Mouse (Mus musculus): ENCODE results near the gene Rapgef2.
"Not testable (repeated sequence)": the region's sequence is repeated elsewhere in the genome, so short reads cannot be mapped to it uniquely, and the experiment has no call there.

Gene Rapgef2

DNA sequence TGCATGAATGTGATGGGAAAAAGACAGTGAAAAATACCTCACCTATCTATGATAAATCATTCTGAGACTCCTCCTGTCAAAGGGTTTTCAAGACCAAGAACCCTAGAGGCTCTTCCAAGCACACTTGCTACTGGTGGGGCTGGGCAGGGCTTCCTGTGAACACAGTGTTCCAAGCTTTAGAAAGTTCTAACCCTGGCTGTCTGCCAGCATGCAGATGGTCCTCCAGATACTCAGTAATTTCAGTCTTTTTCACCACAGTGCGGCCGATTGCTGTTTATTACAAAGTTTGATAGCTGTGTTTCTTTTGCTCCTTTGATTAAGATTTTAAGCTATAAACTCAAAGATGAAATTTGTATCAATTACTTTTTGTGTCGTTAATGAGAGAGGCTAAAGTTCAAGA lies 83.1 kb downstream of the Rapgef2 start:
- DNase-seq (ENCODE audit: low read depth, low spot score), result peak; percentile 73

DNA sequence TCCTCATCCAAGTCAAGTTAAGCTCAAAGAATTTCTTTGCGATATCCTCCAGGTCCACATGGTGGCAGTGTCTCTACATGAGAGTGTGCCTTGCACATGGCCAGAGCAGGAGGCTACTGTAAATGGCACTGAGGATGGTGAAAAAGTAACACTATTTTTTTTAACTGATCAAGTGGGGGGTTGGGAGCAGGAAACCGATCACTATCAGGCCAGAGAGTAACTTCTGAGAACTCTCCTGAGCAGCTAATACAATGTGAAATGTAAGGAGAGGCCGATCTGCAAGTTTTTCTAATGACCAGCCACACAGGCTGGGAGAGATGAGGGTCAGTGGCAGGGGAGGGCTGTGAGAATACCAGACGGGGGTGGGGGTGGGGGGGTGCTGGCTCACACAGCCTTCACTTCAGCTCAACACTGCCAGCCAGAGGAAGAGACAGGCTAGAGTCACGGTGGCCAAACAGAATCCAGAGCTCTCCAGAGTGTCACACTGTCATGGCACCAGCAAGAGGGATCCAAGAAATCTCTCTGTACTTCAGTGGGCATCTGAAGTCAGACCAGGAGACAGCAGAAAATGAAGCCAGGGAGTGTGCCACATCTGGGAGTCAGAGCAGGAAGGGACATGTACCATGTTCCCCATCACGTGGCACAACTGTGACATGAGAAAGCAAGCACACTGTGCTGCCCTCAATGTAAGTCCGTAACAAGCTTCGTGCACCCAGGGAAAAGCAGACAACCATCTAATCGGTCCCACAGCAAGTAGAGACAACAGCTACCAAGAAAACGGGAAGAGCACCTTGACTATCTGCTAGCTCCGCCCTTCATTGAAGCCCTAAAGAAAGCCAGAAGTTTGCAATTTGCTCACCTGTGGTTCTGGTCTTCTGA lies 83.8 kb downstream of the Rapgef2 start:
- DNase-seq (ENCODE audit: low read depth, low spot score), result peak; percentile 90

DNA sequence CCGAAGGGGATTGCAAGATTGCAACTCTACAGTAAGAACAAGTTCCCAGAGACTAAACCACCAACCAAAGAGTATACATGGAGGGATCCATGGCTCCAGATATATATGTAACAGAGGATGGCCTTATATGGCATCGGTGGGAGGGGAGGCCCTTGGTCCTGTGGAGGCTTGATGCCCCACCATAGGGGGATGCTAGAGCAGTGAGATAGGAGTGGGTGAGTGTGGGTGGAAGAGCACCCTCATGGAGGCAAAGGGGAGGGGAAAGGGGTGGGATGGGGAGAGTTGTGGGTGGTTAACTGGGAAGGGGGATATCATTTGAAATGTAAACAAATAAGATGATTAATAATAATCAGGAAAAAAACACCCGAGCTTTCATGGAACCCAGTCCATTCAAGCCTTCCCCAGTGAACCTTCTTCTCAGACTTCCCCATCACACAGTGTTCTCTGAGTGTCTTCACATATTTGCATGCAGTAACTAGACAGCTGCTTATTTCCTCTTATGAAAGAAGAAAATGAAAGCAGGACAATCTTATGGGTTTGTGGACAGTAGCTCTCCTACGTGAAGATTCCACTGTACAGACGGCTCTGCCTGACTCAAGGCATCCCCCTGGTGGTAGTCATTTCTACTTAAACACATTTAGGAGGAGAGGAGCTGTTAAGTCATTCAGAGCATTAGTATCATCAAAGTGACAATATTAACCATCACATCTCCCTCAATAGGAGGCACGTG lies 89.4 kb downstream of the Rapgef2 start:
- DNase-seq (ENCODE audit: low read depth, low spot score), result peak; percentile 94

DNA sequence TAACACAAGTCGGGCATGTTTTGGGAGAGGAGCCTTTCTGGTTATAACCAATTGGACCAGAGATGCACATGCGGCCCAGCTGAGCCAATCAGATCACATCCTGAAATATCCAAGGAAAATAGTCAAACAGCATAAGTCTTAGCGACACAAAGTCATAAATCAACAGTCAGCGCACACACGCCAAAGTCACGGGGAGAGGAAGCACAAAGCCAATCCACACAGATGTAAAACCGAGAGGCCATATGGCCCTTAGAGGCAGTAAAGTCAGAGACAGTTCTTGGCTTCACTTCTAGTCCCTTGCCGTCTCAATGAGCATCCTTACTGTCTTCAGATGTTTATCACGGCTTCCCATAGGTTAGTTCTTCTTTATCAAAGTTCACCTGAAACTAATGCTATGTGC lies 91.0 kb downstream of the Rapgef2 start:
- peak; percentile 49 for DNase-seq (ENCODE audit: low read depth, low spot score)

DNA sequence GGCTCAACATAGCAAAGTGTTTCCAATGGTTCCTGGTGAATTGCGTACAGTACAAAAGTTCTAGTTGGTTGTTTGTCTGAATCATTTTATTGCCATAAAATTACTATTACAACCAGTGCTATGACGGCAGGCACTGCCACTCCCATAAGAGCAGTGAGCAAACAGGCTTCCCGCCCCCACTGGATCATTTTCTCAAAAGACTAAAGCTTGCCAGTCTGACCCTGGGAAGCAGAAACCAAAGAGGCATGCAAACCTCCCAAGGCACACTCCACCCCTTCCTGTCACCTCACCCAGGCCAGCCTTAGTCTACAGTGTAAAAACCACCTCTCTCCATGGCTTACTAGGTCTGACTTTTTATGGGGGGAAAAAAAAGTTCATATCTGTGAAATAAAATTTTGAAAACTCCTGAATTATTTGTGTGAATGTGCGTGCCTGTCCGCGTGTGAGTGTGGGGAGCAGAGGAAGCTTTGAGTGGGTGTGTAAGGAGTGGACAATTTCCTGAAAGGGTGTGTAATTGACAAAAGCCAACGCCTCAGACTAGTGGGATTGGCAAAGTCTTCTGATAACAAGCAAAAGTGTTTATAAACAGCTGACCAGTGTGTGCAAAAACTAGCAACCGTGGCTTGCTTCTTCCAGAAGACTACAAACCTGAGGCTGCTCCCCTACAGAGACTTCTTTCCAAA lies 92.1 kb downstream of the Rapgef2 start:
- no peak for DNase-seq (ENCODE audit: low read depth, low spot score)

DNA sequence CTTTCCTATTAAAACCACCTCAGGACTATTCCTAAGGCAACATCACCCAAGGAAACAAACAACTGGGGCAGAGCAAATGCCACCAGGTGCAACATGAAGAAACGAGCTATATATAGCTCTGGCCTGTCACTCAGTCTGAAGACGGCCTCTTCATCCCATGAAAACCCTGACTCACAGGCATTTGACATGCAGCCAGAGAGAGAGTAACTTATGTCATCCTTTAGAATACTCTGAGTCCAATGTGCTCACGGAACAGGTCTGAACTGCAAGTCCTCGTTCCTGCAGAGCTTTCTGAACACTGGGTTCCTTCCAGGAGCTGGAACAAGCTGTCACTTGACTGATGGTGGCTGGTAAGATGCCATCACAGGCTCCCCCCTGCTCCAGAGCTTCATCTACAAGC lies 93.3 kb downstream of the Rapgef2 start:
- peak; percentile 95 for DNase-seq (ENCODE audit: low read depth, low spot score)

DNA sequence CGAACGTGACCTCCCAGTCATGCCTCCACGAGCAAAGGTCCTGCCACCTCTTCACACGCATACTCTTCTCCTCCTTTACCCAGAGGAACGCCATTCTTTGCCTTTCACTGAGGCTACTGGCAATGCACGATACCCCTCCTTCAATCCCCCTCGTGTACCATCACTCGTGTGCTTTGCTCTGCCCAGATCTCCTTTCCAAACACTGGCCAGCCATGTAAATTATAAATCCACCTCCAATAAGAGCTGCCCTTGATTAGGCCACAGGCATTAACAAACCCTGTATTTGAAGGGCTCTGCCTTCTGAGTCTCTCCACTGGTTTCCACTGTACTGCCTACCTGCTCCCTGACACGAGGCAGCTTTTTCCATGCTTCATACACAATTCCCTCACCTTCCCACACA lies 94.3 kb downstream of the Rapgef2 start:
- no peak for DNase-seq (ENCODE audit: low read depth, low spot score)

DNA sequence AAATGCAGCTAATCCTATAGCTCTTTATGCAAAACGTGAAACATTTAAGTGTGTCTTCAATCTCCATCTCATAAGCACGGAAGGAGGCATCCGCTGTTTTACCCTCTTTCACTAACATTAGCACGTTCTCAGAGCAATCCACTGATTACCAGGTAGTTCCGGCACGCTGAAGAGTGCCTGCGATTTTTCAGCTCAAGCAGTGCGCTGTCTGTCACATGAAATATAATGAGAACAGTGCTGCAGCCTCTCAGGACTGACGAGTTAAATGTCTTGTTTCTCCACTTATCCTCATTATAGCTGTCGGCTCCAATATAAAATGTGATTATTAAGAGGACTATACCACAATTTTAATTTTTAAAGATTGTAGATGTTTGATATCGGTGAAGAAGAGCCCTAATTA lies 94.8 kb downstream of the Rapgef2 start:
- no peak for DNase-seq (ENCODE audit: low read depth, low spot score)

DNA sequence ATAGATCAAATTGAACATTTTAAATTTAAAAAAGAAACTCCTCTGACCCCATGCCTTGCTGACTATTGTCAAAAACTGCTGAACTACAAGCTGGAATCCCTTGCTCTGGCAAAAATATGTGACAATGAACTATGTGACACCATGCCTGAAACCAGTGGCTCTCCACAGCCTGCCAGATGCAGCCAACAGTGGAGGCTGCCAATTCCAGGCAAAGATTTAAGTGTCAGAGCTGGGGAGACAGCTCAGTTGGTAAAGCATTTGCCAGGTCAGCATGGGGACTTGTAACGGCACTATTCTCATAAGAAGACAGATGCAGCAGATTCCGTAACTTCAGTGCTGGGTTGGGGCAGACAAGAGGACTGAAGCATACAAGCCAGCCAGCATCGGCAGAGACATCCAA lies 95.9 kb downstream of the Rapgef2 start:
- DNase-seq (ENCODE audit: low read depth, low spot score), result peak; percentile 40

DNA sequence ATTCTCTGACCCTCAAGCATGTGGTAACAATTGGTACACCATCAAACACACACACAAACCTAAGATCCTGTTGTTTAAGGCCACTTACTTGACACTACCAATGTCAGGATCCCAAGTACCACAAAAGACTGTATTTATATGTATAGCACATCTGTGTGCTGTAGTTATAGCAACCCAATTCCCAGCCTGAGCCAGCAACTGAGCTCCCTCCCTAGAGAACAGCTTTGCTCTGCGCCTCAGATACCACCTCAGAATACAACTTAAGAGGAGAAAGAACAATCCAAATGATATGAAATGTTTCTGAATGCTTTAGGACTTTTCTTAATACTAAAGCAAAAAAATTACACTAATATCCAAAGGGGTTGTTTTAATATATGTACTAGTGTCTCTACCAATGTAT lies 98.4 kb downstream of the Rapgef2 start:
- DNase-seq (ENCODE audit: low read depth, low spot score), result no peak

DNA sequence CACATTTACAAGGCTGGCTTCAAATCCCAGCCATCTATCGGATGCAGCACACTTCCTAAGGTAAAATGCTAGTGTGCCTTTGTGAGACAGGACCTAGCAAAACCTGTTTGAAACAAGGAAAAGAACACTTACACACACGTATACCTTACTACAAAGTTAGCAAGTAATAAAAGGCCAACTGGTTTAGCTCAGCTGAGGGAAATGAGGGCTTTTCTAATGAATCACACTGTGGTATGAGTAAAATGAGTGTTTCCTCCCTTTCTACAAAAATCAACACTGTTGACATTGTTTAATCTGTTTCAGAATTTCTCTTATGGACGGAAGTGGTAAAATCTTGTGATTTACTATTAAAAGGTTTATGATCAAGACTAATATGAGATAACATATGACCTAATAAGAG lies 104.0 kb downstream of the Rapgef2 start:
- DNase-seq (ENCODE audit: low read depth, low spot score), result no peak

DNA sequence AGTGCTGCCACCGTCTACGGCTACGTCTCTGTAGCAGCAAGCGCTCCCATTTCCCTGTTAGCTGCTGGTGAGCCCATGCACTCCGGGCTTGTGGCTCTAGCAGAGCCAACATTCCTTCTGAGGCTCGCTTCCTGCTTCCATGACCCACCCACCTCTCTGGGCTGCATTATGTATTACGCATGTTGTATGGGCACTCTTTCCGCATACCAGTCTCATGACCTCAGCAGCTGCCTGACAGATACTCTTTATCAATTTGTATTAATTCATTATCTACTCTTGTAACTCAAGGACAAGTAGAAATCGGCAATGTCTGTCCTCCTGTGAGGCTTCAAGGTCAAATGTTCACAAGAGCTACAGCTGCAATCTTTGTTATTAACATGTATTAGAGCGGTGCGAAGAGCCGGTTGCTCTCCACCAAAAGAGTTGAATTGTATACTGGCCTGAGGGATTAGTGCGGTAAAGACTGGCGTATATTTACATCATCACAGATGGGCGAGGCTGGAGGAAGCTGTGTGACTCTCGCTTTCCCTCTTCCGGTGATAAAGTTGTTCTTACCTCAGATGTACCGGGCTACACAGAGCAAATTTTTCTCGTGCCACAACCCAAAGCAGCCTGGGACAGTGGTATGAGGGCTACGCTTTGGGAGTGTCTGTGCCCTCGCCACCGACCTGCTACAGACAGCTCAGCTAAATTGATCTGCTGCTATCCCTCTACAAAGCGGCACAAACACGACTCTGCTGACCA lies 104.9 kb downstream of the Rapgef2 start:
- peak; percentile 30 for DNase-seq (ENCODE audit: low read depth, low spot score)

DNA sequence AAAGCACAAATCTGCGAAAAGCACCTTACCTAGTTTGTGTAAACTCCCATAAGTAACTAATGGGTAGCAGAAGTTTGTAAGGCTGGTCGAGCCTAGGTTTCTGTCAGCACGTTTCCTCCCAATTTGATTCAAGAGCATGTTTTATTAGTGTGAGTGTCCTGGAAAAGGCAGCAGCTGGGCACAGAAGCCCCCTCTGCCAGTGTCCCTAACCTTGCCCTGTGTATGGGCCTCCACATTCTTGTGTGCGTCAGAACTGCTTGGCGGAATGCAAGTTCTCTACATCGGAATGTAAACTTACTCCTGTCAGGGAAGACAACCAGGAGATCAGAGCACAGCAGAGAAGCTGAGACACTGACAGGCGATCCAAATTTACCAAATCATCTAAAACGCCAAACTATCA lies 106.2 kb downstream of the Rapgef2 start:
- DNase-seq (ENCODE audit: low read depth, low spot score), result no peak

DNA sequence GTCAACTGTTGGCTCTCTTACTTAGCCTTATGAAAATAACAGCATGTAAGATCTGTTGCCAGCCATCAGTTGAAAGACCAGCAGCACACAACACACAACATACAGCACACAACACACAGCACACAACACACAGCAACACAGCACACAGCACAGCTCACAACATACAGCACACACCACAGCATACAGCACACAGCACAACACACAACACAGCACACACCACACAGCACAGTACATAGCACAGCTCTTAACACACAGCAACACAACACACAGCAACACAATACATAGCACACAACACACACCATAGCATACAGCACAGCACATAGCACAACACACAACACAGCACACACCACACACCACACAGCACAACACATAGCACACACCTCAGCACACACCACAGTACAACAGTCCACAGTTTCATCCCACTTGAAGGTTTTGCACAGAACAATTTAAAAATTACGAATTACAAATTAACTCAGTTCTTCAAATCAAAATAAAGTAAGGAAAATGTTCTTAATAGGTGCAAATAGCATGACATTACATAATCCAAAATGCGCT lies 106.7 kb downstream of the Rapgef2 start:
- no peak for DNase-seq (ENCODE audit: low read depth, low spot score)

DNA sequence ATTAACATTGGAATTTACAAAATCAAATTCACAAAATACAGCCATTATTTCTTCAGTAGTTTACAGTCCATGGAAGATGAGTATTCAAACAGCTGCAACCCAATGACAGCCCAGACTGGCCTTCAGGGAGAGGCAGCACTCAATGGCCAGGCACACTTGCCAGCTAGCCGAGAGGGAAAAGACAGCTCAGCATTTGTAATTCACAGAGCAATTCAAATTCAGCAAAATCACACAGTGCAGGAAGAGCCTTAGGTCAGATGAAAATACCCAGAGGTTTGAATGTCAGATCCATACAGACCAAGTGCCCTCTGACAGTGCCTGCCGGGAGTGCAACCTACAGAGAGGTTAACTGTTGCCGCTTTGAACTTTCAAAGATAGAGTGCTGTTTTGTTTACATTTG lies 107.6 kb downstream of the Rapgef2 start:
- peak; percentile 60 for DNase-seq (ENCODE audit: low read depth, low spot score)

DNA sequence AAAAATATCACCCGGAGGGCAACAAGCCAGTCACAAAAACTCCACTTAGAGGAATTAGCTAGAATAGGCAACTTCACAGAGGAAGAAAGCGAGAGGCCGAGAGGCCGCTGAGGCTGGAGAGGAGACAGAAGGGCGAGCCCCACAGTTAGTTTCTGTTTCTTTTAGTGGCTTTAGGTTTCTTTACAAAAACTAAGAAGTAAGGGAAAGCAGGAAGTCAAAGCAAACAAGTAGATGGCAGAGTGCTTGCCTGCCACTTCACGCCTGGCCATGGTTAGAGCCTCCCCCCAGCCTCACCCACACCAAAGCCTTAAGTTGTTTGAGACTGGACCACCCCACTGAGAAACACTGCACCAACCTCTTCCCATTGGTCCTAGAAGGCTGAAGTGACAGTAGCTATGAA lies 108.2 kb downstream of the Rapgef2 start:
- no peak for DNase-seq (ENCODE audit: low read depth, low spot score)

DNA sequence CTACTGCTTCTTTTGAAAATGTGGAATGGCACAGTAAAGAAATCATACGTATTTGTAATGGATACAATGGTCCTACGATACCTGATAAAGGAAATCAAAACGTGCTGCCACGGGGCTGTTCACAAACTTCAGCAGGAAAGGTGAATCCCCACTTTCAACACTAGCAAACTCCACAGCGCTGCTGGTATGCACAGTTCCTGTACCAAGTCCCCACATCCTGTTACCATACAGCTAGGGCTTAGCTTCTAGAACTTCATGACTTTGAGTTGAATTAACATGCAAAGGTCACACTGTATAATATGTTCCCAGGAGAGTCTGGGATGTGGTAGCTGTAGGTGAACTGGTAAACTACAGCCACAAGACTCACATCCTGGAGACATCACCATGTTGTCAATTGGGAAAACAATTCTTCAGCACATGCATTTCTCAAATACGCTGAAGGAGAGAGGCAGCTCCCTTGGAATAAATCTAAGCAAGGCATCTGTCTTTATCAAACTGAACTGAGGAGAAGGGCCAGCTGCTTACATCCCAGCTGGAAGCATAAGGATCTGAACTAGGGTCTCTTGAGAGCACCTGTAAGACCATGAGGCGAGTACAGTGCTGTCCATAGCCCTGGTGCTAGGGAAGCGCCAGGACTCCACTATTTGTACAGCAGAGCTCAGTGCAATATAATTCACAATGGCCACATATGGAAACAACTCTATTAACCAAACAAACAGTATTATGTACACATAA lies 109.0 kb downstream of the Rapgef2 start:
- DNase-seq (ENCODE audit: low read depth, low spot score), result no peak

DNA sequence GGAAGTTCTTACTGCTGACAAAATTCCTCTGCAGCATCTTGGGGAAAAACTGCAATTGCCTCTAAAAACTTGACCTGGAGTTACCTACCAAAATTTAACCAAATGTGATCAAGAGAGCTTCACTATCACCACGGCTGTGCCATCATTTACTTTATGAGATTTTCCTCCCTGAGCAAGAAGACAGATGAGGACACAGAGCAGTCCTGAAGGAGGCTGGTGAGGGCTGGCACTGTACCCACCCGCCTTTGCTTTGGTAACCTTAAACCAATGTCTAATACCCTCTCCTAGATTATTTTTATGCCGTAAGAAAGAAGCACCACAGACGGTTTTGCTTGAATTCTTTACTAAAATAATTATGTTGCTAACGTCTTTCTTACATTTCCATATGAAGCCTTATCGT lies 112.1 kb downstream of the Rapgef2 start:
- no peak for DNase-seq (ENCODE audit: low read depth, low spot score)

DNA sequence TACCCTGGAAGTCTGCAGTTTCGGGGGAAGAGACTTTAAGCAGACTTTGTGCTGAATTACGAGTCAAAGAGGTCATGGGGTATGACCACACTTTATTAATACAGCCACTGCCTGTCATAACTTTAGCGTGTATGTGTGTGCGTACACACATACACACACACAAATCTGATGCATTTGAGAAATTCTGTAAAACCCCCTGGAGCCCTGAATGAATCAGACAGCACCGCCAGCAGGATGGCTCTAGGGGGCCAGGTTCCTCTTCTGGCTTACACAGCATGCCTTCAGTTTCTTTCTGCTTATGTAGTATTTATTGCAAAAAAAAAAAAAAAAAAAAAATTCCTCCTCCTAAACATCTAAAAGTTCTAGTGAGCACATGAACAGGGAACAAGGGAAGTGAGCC lies 113.0 kb downstream of the Rapgef2 start:
- no peak for DNase-seq (ENCODE audit: low read depth, low spot score)

DNA sequence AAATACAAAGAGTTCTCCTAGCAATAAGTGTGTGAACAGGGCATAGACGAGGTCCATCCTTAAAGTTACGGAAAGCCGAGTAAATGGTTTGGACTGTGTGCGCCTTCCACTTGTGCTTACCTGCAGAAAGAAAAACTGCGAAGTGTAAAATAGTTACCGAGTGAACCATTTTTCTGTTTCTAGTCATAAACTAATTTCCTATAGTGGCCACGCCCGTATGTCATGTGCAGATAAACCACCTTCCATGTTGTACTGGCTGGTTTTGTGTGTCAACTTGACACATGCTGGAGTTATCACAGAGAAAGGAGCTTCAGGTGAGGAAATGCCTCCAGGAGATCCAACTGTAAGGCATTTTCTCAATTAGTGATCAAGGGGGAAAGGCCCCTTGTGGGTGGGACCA lies 115.2 kb downstream of the Rapgef2 start:
- DNase-seq (ENCODE audit: low read depth, low spot score), result not testable (repeated sequence)

Data from brain, adult 2 months (tissue).